Mouse (Mus musculus): ENCODE measurements around the gene Epha4.

- TF ChIP-seq CTCF (IDR thresholded peaks at IDR 0.05; ENCODE audit: insufficient read depth, low read depth, low read length) (no peak), POLR2A (IDR thresholded peaks at IDR 0.05; ENCODE audit: insufficient read depth, low read depth, low read length) (no peak)
These were observed 196.2 kb downstream of the Epha4 start for GRCm38 (mm10) chr1:77318597-77319127.
